Mouse (Mus musculus): Measurements from ENCODE around the gene Arhgap23.

- TF ChIP-seq POLR2A (IDR thresholded peaks at IDR 0.05; ENCODE audit: low read depth, low read length) (no peak), CTCF (IDR thresholded peaks at IDR 0.05; ENCODE audit: extremely low read depth, insufficient read length, insufficient replicate concordance, low read depth, low read length) (no peak)
Observed at GRCm38 (mm10) chr11:97404761-97405190, 10.6 kb upstream of the Arhgap23 start.
